Mouse (Mus musculus) neural tube, embryonic 10.5 days (tissue): ENCODE data around the gene Cela2a.

Experiments
- DNase-seq: peaks from one replicate; pipeline ENCODE4 v3.0.0-alpha.2; 2017; ENCODE audit warnings: low spot score; ENCODE audit errors: extremely low spot score

The Cela2a gene

GRCm38 (mm10) chr4:141858501-141858900 is 32.5 kb upstream of the Cela2a start:
- DNase-seq: no peak

- peak; percentile 90 for DNase-seq
These were observed 31.5 kb upstream of the Cela2a start for GRCm38 (mm10) chr4:141857422-141857930.

GRCm38 (mm10) chr4:141853437-141853836 is 27.5 kb upstream of the Cela2a start:
- DNase-seq: peak; percentile 60

GRCm38 (mm10) chr4:141845999-141846398 is 20.0 kb upstream of the Cela2a start, which contains the start of gene Ctrc:
Gene Ctrc, minus strand, starts transcription at chr4:141846359.
- no peak for DNase-seq

- DNase-seq: no peak
These were observed 8.7 kb upstream of the Cela2a start for GRCm38 (mm10) chr4:141834536-141835095.

GRCm38 (mm10) chr4:141833911-141834310 is 8.0 kb upstream of the Cela2a start:
- no peak for DNase-seq

- DNase-seq: no peak
These were observed 5.4 kb upstream of the Cela2a start for GRCm38 (mm10) chr4:141831361-141831760.

GRCm38 (mm10) chr4:141830381-141830780 is 4.4 kb upstream of the Cela2a start:
- no peak for DNase-seq

- no peak for DNase-seq
These were observed 2.2 kb upstream of the Cela2a start for GRCm38 (mm10) chr4:141828177-141828576.

GRCm38 (mm10) chr4:141827401-141827800 is 1.4 kb upstream of the Cela2a start:
- DNase-seq: no peak

- no peak for DNase-seq
These were observed 3.0 kb downstream of the Cela2a start for GRCm38 (mm10) chr4:141822979-141823378.

- DNase-seq: no peak
These were observed 3.9 kb downstream of the Cela2a start for GRCm38 (mm10) chr4:141822089-141822488.

GRCm38 (mm10) chr4:141821178-141821577 is 4.8 kb downstream of the Cela2a start:
- no peak for DNase-seq

GRCm38 (mm10) chr4:141819316-141819715 is 6.6 kb downstream of the Cela2a start:
- no peak for DNase-seq

- no peak for DNase-seq
These were observed 7.1 kb downstream of the Cela2a start for GRCm38 (mm10) chr4:141818861-141819260.

GRCm38 (mm10) chr4:141817706-141818105 is 8.3 kb downstream of the Cela2a start:
- DNase-seq: no peak

GRCm38 (mm10) chr4:141816776-141817655 is 8.9 kb downstream of the Cela2a start:
- no peak for DNase-seq

GRCm38 (mm10) chr4:141816267-141816666 is 9.7 kb downstream of the Cela2a start:
- no peak for DNase-seq

- no peak for DNase-seq
These were observed 14.6 kb downstream of the Cela2a start for GRCm38 (mm10) chr4:141811375-141811774.

- DNase-seq: no peak
These were observed 15.0 kb downstream of the Cela2a start for GRCm38 (mm10) chr4:141810975-141811374.

GRCm38 (mm10) chr4:141809850-141810464 is 16.0 kb downstream of the Cela2a start:
- DNase-seq: peak; percentile 37

- no peak for DNase-seq
These were observed 20.1 kb downstream of the Cela2a start for GRCm38 (mm10) chr4:141805886-141806285.
